Mouse (Mus musculus) retina, postnatal 7 days (tissue): ENCODE results near the gene Iqschfp.

Source experiments
- DNase-seq: peaks from one replicate; pipeline ENCODE4 v3.0.0-alpha.2; 2012; ENCODE audit warnings: low read depth, low spot score

The Iqschfp gene

DNA sequence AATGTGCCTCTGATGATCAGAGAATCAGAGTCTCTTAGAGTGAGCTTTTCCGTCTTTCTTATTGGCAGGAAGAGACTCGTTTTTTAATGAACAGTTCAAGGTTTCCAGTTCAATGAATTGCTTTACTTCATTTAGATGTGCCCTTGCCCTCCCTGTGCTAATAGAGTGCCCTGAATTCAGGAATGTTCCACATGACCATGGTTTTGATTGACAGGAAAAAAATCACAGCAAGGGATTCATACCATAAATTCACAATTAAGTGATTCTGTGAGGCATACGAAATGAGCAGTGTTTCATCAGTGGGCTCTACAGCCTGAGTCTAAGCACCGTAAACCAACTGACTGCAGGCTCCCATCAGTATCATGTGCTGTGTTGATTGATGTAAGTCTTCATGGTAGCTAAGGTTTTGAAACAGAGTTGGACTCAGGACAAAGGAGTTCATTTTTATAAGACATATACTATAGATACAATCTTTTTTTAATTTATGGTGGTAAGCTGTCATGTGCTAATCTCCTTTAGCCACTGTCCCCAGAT, 312.0 kb downstream of the Iqschfp start:
- DNase-seq: no peak

DNA sequence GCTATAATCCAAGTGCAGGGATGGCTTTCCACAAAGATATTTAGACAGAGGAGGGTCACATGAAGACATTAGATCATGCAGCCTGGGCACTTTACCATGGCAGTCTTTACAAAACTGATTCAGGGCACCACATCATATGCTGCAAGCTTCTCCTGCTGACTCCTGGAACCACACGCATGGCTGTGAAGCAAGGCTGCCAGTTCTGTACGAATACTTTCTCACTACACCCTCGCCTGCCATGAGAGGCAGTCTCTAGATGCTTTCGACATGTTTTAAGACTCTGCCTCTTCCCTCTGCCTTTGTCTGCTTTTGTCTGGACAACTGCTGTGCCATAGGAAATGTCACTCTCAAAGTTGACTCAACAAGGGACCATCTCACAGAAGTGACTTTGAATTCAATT, 318.4 kb downstream of the Iqschfp start:
- DNase-seq: no peak

DNA sequence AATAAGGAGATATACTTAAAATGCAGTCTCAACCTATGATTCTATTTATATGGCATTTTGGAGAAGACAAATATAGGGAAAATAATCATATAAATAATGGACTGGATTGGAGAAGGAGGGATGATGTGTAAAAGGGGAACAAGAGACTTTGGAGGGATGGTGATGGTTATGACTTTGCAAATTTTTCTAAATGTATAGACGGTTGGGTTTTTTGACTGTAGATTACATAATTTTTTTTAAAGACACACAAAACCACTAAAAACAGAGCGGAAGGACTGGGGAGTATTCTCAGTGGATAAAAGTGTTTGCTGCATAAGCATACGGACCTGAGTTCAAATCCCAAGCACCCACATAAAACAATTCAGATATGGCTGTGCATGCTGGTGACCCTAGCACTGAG, 329.4 kb downstream of the Iqschfp start:
- no peak for DNase-seq

DNA sequence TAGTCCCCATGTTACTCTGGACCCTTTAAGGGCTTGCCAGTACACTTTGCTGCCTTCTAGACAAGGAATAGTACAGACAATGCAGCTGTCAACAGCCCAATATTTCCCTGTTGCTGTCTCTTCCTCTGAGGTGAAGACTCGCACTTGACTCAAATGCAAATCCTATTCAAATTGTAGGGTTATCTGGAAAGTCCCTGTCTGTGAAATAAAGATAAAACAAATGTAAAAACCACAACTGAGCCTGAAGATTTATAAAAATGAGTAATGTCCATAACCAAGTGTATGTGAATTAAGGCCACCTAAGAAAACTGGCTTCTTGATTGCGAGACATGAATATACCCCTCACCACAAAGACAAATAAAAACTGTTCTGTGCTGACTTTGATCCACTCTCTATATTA, 347.9 kb downstream of the Iqschfp start:
- no peak for DNase-seq

DNA sequence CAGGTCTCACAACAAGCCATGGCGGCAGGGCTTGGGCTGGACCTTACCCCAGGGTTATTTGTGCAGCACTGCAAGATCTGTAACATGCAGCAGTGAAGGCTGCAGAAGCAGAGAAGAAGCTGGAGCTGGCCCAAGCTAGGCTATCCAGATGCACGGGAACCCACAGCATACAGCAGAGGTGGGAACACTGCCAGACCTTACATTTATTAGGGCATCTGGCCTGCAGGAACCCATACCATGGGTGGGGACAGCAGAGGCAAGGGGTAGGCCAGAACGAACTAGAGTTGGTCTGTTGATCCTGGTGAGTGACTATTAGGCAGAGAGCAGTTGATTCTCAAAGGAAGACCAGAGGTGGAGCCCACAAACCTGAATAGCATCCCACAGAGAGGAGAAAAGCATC, 351.2 kb downstream of the Iqschfp start:
- DNase-seq: no peak

DNA sequence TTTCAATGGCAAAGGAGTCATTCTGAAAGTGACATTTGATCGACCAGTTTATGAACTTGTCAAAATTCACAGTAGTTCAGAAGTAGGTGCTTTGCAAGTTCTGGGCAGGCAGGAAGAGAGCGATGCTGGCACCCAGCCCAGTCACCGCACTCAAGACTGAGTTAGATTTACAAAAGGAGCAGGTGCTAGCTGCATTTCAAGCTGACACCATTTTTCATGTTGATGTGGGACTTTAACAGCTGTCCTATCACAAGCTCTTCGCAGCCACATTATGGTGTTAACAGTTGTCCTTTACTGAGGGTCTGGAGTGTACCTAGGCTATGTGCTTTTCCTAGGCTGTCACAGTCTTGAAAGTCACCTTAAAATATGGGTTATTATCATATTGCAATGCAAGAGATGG, 354.1 kb downstream of the Iqschfp start:
- DNase-seq: no peak

DNA sequence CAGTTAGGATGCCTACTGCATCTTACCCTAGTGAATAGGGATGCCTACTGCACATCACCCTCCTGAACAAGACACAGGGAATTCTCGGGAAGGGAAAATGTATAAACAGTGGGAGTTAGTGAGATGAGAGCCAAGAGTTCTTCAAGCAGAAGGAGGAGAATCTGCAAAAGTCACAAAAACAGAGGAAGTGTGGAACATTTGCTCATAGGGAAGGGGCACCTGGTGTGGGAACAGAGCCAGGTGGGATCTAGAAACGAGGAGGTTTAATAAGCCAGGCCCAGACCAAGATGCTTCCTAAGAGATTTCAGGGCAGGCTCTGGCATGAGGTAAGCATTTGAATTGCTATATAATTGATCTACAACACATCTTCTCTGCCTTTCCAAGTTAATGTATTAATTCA, 358.6 kb downstream of the Iqschfp start:
- no peak for DNase-seq

DNA sequence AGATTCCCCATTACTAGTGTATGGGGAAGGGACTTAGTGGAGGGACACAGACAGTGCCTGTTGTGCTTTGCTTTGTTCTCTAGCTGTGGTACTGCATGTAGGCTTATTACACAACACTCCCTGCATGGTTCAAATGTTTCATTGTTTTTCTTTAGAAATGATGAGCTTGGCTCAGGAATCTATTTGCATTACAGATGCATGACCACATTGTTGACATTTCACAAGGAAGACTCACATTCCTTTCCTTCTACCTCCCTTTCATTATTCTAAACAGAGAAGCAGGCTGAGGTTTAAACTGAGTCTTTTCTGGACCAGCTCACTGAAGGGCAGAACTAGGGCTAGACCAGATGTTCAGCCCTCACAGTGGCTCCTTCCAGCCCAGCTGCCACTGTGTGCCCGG, 360.3 kb downstream of the Iqschfp start:
- no peak for DNase-seq

DNA sequence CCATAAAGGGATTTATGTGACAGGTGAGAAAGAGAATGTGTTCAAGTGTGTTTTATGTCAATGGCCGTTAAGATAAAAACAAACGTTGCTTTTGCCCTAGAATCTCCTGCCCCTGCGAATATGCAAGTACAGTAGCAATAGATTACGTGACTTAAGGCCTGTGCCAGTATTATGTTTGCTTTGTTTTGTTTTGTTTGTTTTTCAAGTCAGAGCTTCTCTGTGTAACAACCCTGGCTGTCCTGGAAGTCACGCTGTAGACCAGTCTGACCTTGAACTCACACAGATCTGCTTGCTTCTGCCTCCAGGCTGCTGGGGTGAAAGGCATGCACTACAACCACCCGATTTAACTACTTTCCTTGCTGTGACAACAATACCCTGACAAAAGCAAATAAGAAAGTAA, 370.3 kb downstream of the Iqschfp start:
- DNase-seq: no peak

DNA sequence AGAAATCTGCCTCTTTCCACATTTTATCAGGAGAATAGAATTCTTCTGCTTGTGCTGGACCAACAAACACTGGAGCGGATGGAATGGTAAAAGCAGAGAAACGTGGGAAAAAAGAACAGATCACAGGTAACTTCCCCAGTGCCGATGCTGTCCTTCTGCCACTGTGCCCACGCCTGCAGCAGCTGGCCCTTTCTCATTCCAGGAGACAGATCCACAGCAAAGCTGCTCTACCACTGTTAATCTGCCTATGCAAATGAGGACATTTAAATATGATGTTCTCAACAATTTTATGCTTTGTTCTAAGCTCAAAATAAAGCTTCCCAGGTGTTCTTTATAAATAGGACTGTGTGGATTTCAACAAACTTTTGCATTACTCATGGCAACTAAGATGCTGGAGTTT, 375.9 kb downstream of the Iqschfp start:
- DNase-seq: no peak

DNA sequence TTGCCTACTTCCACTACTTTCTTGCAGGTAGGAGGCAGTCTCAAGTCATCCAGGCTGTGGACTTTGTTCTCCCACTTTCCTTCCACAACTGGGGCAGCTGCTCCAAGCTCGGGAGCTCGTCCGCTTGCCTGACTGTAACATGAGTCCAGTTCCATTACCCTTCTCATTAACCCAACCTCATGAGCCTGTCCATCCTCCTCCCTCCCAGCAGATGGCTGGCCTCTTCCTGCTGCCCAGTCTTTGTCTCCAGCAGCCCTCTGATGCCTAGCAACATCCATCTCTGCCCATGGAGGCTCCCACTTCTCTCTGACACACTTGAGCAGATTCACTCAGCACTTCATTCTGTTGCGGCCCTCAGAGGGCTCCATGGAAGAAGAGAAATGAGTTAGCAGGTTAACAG, 377.2 kb downstream of the Iqschfp start:
- no peak for DNase-seq

DNA sequence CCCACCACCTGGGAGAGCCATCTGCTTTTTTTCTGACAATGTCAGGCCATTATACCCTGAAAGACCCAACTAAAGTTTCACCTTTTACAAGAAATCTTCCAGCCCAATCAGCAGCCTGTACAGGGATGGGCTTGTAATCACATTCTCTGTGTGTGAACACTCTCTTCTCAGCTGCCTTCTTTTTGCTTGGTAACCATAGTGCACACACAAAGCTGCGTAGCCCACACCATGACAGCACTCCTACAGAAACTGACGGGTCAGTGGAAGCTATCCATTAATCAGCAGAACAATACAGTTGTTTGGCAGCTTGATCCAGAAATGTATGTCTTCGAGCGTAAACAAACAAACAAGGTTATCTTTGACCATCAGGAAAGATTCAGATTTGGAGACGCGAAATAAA, 378.2 kb downstream of the Iqschfp start:
- no peak for DNase-seq

DNA sequence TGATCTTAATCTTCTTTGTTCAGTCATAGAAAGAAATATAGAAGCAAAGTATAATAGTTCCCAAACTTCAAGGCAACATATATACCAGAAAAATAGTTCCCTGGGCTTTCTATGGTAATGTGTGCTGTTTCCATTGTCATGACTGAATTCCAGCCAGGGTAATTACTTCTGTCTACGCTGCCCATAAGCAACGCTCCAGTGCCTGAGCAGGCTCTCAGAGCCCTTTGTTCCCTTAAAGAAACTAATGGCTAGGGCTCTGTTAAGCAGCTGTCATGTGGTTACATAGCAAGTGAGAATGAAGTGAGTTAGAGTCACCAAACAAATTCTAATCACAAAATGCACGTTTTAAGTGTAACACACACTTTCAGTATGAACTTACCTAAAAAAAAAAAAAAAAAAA, 379.4 kb downstream of the Iqschfp start:
- DNase-seq: no peak

DNA sequence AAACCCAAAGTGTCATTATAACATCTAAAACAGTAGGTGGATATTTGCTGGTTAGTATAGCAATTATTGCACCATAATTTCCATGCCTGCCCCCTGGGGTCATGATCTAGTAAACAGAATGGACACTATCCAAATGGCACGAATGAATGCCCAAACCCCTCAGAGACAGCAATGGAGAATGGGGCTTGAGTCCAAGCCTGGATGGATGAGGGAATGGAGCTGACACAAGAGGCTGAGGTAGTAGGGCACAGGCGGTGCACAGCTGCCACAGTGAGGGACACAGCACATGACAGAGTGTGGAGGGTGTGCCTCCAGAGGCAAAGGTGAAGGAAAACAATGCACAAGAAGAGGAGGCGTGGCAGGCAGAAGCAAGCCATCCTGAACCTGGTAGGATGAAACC, 379.8 kb downstream of the Iqschfp start:
- DNase-seq: no peak

DNA sequence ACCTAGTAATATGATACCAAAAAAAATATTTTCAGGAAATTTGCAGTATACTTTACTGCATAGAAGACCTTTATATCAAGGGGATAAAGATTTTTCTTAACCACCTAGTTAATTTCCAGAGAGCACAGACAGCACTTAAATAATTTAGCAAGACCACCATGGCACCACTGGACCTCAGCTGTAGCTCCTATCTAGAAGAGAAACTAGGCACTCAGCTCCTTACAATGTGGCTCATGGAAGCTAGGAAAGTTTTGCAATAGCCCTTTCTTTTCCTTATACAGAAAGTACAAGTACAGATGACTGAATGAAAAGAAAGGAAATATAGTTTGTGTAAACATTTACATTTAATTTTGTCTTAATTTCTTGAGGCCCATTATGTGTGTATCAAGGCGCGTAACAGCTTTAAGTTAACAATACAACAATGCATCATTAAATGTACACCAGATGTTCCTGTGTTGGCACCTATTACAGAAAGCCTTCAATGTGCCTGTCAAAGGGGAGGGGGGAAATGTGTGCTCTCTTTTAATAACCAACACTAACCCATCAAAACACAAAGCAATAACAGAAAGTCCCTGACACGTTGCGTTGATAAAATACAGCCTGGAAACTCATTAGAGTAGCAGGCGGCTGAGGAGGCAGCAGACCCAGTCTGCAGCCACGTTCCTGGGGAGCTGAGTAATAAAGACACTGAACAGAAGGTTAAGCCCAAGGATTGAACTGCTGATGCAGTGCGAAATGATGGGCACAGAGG, 391.0 kb downstream of the Iqschfp start:
- no peak for DNase-seq

DNA sequence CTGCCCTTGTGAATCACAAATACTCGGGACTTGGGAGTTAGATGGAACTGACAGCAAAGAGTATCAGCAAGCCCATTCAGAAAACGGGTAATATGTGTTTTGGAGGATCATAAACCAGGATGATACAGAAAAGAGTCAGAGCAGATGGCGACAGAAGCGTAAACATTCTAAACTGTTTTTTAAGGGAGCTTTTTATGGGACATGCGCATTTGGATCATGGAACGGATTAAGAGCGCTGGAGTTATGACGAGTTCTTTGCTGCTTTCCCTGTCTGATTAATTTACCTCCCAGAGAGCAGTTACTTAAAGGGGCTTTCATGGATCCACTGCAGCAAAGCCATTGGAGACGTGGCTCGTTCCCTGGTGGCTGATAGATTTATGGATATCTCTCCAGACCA, 391.6 kb downstream of the Iqschfp start:
- DNase-seq: no peak

DNA sequence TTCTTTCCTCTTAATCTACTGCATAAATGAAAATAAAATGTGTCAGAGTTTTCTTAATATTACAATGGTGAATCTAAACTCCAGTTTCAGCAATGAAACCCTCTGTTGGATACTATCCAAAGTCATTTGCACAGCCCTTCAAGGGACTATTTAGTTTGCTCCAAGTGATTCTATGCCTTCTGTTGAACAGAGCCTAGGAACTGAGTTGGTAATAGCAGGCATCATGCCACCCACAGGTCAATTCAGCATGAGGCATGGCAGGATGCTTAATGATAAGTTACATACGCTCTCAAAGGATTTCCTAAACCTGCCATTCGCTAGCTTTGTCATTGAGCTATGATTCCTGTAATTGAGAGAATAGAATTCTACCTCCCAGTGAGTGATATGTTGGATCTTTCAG, 392.5 kb downstream of the Iqschfp start:
- DNase-seq: no peak

DNA sequence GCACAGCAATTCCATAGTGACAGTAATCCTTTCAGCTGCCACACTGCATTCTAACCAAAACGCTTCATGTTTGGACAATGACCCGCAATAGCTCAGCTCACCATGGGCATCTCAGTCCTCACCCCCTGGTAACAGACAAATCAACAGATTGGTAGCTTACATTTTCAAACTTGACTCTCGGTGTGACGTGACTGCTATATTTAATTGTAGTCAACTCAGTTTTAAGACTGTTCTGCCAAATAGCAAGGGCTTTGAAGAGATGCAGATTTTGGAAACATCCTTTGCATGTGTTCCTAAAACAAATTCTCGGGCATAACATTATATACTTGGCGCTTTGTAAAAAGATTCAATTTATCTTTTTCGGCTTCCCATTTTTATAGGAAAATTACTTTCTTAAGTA, 404.7 kb downstream of the Iqschfp start:
- DNase-seq: no peak

DNA sequence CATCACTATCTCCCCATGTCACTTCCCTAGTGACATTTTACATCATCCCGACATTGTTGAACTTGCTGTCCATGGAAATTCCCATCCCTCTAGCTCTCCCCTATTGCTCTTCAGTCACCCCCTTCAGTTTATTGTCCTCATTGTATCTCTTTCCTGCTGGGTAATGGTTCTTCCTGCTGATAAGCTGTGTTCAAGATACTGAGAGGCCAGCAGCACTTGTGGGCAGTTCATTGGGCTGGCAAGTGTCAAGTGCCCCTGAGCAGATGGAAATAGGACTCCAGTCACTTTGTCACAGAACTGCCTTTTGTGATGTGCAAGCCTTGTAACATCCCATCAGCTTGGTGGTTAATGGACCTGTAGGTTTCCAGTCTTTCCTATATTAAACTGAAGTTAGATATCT, 413.6 kb downstream of the Iqschfp start:
- DNase-seq: no peak

DNA sequence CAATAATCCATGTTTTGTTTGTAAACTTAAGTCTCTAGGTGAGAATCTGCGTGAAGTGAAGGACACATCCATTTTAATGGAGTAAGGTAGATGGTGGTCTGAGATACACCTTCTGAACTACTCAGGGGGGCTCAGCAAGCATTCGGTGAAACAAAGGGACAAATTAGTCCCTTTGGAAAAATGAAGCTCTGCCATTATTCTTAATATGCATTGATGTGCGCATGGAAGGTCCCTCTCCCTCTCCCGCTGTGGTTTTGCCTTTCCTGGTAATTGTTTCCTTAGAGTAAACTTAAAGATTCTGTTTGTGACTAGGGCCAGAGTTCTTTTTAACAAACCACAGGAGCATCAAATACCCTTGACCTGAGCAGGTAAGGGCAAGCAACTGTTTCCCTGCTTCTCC, 414.7 kb downstream of the Iqschfp start:
- DNase-seq: no peak

DNA sequence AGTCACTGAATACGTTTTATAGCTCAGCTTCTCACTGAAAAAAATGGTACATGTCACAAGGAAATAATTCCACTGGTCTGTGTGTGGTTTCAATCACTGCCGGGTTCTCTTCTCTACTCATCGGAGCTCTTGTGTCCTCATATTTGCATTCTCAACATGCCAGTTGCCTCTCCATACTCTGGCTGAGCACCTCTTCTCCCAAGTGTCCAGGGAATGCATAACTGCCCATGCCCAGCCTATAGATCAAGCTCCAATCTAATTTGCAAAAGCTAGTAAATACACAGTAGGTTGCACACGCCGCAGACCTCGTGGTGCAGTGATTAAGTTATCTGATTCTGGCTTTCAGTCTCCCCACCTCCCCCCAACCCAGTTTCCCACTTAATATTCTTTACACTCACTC, 433.5 kb downstream of the Iqschfp start:
- no peak for DNase-seq

DNA sequence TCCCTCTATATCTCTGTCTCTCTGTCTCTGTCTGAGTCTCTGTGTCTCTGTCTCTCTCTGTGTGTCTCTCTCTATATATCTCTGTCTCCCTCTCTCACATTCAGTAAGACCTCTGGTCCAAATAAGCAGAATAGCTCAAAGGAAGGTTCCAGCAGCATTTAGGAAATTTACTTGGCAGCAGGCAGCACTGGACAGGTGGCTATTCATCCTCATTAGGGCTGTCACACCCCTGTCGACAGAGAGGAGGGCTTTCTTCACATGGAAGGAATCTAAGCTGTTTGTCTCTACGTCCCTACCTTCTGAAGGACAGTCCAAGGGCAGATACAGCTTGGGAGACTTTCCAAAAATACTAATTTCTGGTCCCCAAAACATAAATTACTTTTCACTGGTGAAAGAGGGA, 440.5 kb downstream of the Iqschfp start:
- DNase-seq: no peak

DNA sequence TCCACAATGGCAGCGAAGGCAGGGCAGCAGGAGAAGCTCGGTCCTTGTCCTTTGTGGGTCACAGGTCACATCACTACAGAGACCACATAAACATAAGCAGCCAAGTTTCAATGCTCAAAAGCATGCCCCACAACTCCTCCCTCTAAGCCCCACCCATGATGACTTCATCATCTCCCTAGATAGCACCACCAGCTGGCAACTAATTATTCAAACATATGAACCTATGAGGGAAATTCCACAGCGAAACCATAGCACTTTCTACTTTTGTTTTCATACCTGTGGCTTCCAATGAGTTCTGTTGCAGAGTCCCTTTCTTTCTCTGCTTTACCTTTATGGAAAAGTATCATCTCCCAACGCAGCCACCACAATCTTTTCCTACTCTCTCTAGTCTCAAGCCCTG, 443.5 kb downstream of the Iqschfp start:
- no peak for DNase-seq

DNA sequence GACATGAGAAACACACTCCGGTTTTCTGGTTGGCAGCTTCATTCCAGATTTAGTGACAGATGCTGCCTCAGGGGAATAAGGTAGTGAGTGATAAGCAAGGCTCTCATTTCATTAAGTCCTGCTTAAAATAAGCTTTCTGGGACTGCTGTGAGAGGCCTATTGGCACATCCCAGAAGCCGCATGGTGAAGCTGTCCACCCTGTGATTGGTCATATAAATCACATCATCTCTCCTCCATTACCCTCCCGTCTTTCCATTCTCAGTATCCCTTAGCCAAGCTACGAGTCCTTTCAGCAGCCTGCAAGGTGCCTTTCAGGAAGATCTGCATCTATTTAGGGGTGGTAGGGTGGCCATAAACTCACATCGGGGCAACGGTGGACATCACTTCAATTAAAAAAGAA, 458.6 kb downstream of the Iqschfp start:
- DNase-seq: no peak
